Mouse (Mus musculus): ENCODE results near the gene Chpt1. TPM values are rescaled to one million over a fixed set of nuclear protein-coding genes. Genes with fewer than 3 reads are reported as not detected.
"Not testable (repeated sequence)": the region's sequence is repeated elsewhere in the genome, so short reads cannot be mapped to it uniquely, and the experiment has no call there.

Chpt1 gene
- total and polyA plus RNA-seq, 2 experiments from 2014 or later: 39.3 to 40.4 TPM

- Histone ChIP-seq H3K9me3 (ENCODE audit: low read length) (no peaks in the 10 kb centered on the region), H3K9ac (replicated peaks; ENCODE audit: low read length) (no peak overlapping the region), H3K36me3 (ENCODE audit: insufficient read depth, low read length) (no peaks in the 10 kb centered on the region), H3K4me1 (ENCODE audit: insufficient read depth, low read length) (no peaks in the 10 kb centered on the region), H3K27me3 (ENCODE audit: insufficient read depth, low read length) (no peaks in the 10 kb centered on the region), H3K27ac (no peak overlapping the region), H3K4me2 (ENCODE audit: low read depth, low read length) (no peak overlapping the region), H3K4me3 (ENCODE audit: low read length) (no peak overlapping the region)
- no peak for TF ChIP-seq CTCF (IDR thresholded peaks at IDR 0.05; ENCODE audit: low read depth)
- DNase-seq (ENCODE audit: low spot score) (no peak), ATAC-seq (no peak)
- WGBS: 95% methylated on average over 8 of the region's 8 CpGs
Observed at GRCm38 (mm10) chr10:88522795-88523194, 18.9 kb upstream of the Chpt1 start.

- H3K27me3 ChIP-seq (ENCODE audit: insufficient read depth, low read length); H3K4me3 ChIP-seq (ENCODE audit: low read length); DNase-seq (ENCODE audit: low spot score); H3K4me2 ChIP-seq (ENCODE audit: low read depth, low read length); H3K4me1 ChIP-seq (ENCODE audit: insufficient read depth, low read length); H3K36me3 ChIP-seq (ENCODE audit: insufficient read depth, low read length); H3K9ac ChIP-seq (replicated peaks; ENCODE audit: low read length); H3K27ac ChIP-seq; H3K9me3 ChIP-seq (ENCODE audit: low read length); ATAC-seq: not testable (repeated sequence)
- 85% methylated on average over 7 of the region's 7 CpGs for WGBS
Observed at GRCm38 (mm10) chr10:88515049-88515448, 11.2 kb upstream of the Chpt1 start.

GRCm38 (mm10) chr10:88514495-88514894 lies 10.6 kb upstream of the Chpt1 start:
- TF ChIP-seq CTCF (IDR thresholded peaks at IDR 0.05; ENCODE audit: low read depth): peak; percentile 45

GRCm38 (mm10) chr10:88513574-88514135 lies 9.8 kb upstream of the Chpt1 start:
- H3K36me3 ChIP-seq (ENCODE audit: insufficient read depth, low read length): no peaks in the 10 kb centered on the region
- no peak overlapping the region for H3K4me2 ChIP-seq (ENCODE audit: low read depth, low read length)
- no peak overlapping the region for H3K4me3 ChIP-seq (ENCODE audit: low read length)
- peak; percentile 20; the same call in 1 of the 2 replicates for TF ChIP-seq CTCF (IDR thresholded peaks at IDR 0.05; ENCODE audit: low read depth)
- no peaks in the 10 kb centered on the region for H3K4me1 ChIP-seq (ENCODE audit: insufficient read depth, low read length)
- no peak overlapping the region for H3K9ac ChIP-seq (replicated peaks; ENCODE audit: low read length)
- no peak for DNase-seq (ENCODE audit: low spot score)
- H3K27ac ChIP-seq: no peak overlapping the region
- no peaks in the 10 kb centered on the region for H3K9me3 ChIP-seq (ENCODE audit: low read length)
- ATAC-seq: no peak
- 77% methylated on average over 8 of the region's 8 CpGs for WGBS
- no peaks in the 10 kb centered on the region for H3K27me3 ChIP-seq (ENCODE audit: insufficient read depth, low read length)

More at GRCm38 (mm10) chr10:88514495-88514894, 10.6 kb upstream of the Chpt1 start:
- no peak overlapping the region for H3K9ac ChIP-seq (replicated peaks; ENCODE audit: low read length)
- 0 out of 2 replicates have a peak, but pooled peaks have one; percentile 66 for ATAC-seq
- H3K4me3 ChIP-seq (ENCODE audit: low read length): no peak overlapping the region
- H3K9me3 ChIP-seq (ENCODE audit: low read length): no peaks in the 10 kb centered on the region
- no peak overlapping the region for H3K27ac ChIP-seq
- H3K4me1 ChIP-seq (ENCODE audit: insufficient read depth, low read length): no peaks in the 10 kb centered on the region
- DNase-seq (ENCODE audit: low spot score): peak; percentile 59
- H3K4me2 ChIP-seq (ENCODE audit: low read depth, low read length): no peak overlapping the region
- H3K27me3 ChIP-seq (ENCODE audit: insufficient read depth, low read length): no peaks in the 10 kb centered on the region
- WGBS: 42% methylated on average over 2 of the region's 2 CpGs
- no peaks in the 10 kb centered on the region for H3K36me3 ChIP-seq (ENCODE audit: insufficient read depth, low read length)

GRCm38 (mm10) chr10:88511355-88511754 lies 7.5 kb upstream of the Chpt1 start:
- Histone ChIP-seq H3K4me3 (ENCODE audit: low read length) (no peak overlapping the region), H3K4me1 (ENCODE audit: insufficient read depth, low read length) (no peaks in the 10 kb centered on the region), H3K27ac (no peak overlapping the region), H3K27me3 (ENCODE audit: insufficient read depth, low read length) (no peaks in the 10 kb centered on the region), H3K9ac (replicated peaks; ENCODE audit: low read length) (no peak overlapping the region), H3K4me2 (ENCODE audit: low read depth, low read length) (no peak overlapping the region), H3K9me3 (ENCODE audit: low read length) (no peaks in the 10 kb centered on the region), H3K36me3 (ENCODE audit: insufficient read depth, low read length) (no peaks in the 10 kb centered on the region)
- DNase-seq (ENCODE audit: low spot score): no peak
- no peak for TF ChIP-seq CTCF (IDR thresholded peaks at IDR 0.05; ENCODE audit: low read depth)
- WGBS: 95% methylated on average over 9 of the region's 9 CpGs
- no peak for ATAC-seq

GRCm38 (mm10) chr10:88510503-88511271 lies 6.8 kb upstream of the Chpt1 start:
- no peaks in the 10 kb centered on the region for H3K9me3 ChIP-seq (ENCODE audit: low read length)
- 67% methylated on average over 12 of the region's 12 CpGs for WGBS
- no peaks in the 10 kb centered on the region for H3K27me3 ChIP-seq (ENCODE audit: insufficient read depth, low read length)
- no peak for DNase-seq (ENCODE audit: low spot score)
- H3K27ac ChIP-seq: no peak overlapping the region
- H3K9ac ChIP-seq (replicated peaks; ENCODE audit: low read length): no peak overlapping the region
- H3K4me2 ChIP-seq (ENCODE audit: low read depth, low read length): no peak overlapping the region
- H3K36me3 ChIP-seq (ENCODE audit: insufficient read depth, low read length): no peaks in the 10 kb centered on the region
- TF ChIP-seq CTCF (IDR thresholded peaks at IDR 0.05; ENCODE audit: low read depth): no peak
- H3K4me1 ChIP-seq (ENCODE audit: insufficient read depth, low read length): no peaks in the 10 kb centered on the region
- no peak for ATAC-seq
- H3K4me3 ChIP-seq (ENCODE audit: low read length): no peak overlapping the region

- Histone ChIP-seq H3K9me3 (ENCODE audit: low read length) (no peaks in the 10 kb centered on the region), H3K9ac (replicated peaks; ENCODE audit: low read length) (no peak overlapping the region), H3K36me3 (ENCODE audit: insufficient read depth, low read length) (no peaks in the 10 kb centered on the region), H3K4me1 (ENCODE audit: insufficient read depth, low read length) (peaks cover under 1% of the 10 kb centered on the region; the same call in 1 of the 2 replicates), H3K27ac (no peak overlapping the region), H3K4me2 (ENCODE audit: low read depth, low read length) (no peak overlapping the region), H3K4me3 (ENCODE audit: low read length) (no peak overlapping the region), H3K27me3 (ENCODE audit: insufficient read depth, low read length) (no peaks in the 10 kb centered on the region)
- no peak for DNase-seq (ENCODE audit: low spot score)
- TF ChIP-seq CTCF (IDR thresholded peaks at IDR 0.05; ENCODE audit: low read depth): no peak
- 80% methylated on average over 7 of the region's 7 CpGs for WGBS
- ATAC-seq: no peak
Observed at GRCm38 (mm10) chr10:88507691-88508143, 3.8 kb upstream of the Chpt1 start.

All from hindbrain, postnatal 0 days (tissue).